Mouse (Mus musculus): ENCODE results near the gene Adamts2.

DNA sequence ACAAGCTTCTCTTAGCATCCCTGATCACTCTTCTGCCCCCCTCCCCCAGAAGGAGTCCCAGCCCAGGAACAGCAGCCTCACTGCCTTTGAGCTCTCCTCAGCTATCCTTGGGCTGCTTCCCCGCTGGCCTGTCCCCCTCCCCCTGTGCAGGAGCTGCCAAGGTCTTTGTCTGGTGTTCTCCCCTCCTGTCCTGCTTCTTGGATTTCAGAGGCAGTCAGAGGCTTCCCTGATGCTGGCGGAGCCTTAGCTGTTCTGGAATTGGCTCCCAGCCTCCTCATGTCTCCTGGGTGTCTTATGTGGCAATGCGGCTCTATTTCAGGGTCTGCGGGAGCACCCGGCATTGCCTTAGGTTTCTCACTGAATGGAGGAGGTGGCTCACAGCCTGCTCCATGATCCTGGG is 22.8 kb downstream of the Adamts2 start:
- TF ChIP-seq CTCF (IDR thresholded peaks at IDR 0.05; ENCODE audit: borderline replicate concordance, extremely low read depth, insufficient read depth, insufficient read length) (no peak), POLR2A (IDR thresholded peaks at IDR 0.05; ENCODE audit: borderline replicate concordance, extremely low read depth, insufficient read depth, insufficient read length, poor library complexity, severe bottlenecking) (no peak)

Data from brain, embryonic 14.5 days (tissue).